Comparison of ENCODE assay signal across 8 mouse cellular contexts in genomic region chrX:103819253-103819652, GRCm38 (mm10). TPM values are rescaled to one million over a fixed set of nuclear protein-coding genes. Genes with fewer than 3 reads are reported as not detected.
DNase-seq lines count a peak whose midpoint lies in the region; ATAC-seq and TF ChIP-seq lines count a peak whose summit lies in the region.

No protein-coding gene starts in this region.

- H3K27me3 ChIP-seq in lung, postnatal 0 days (replicated peaks; ENCODE audit: insufficient read depth, low read length): no peaks in the 10 kb centered on the region
- peaks cover 21% of the 10 kb centered on the region for H3K27me3 ChIP-seq in neural tube, embryonic 14.5 days (ENCODE audit: control insufficient read depth, insufficient read depth, low read length)

- TF ChIP-seq CTCF in lung, postnatal 0 days (IDR thresholded peaks at IDR 0.05): peak; percentile 37; the same call in 1 of the 2 replicates

- no peaks in the 10 kb centered on the region for H3K9me3 ChIP-seq in lung, postnatal 0 days (ENCODE audit: low read length)
- H3K9me3 ChIP-seq in neural tube, embryonic 14.5 days (ENCODE audit: control insufficient read depth, low read length): no peaks in the 10 kb centered on the region

- WGBS in lung, postnatal 0 days: 55% methylated on average over 6 of the region's 6 CpGs
- WGBS in neural tube, embryonic 14.5 days: 55% methylated on average over 6 of the region's 6 CpGs

- no peak for ATAC-seq in CD4-positive, CD25-positive, alpha-beta regulatory T cell, adult 4 months
- ATAC-seq in lung, postnatal 0 days: no peak
- no peak for ATAC-seq in neural tube, embryonic 14.5 days (ENCODE audit: low read depth)
- ATAC-seq in cerebellum, adult (ENCODE audit: insufficient number of reproducible peaks, low FRiP score, low TSS enrichment): no peak

- H3K27ac ChIP-seq in lung, postnatal 0 days (ENCODE audit: low read length): no peak overlapping the region
- no peak overlapping the region for H3K27ac ChIP-seq in neural tube, embryonic 14.5 days (ENCODE audit: low read depth, low read length)

- H3K4me2 ChIP-seq in lung, postnatal 0 days (replicated peaks; ENCODE audit: low read depth, low read length): peak overlapping the region; percentile 75; the same call in 1 of the 2 replicates
- H3K4me2 ChIP-seq in neural tube, embryonic 14.5 days (ENCODE audit: low read depth, low read length): peak overlapping the region; percentile 68

- H3K4me3 ChIP-seq in lung, postnatal 0 days (ENCODE audit: low read depth, low read length): no peak overlapping the region
- H3K4me3 ChIP-seq in neural tube, embryonic 14.5 days (ENCODE audit: low read depth, low read length): no peak overlapping the region

- TF ChIP-seq EP300 in lung, postnatal 0 days (IDR thresholded peaks at IDR 0.05): no peak

- H3K9ac ChIP-seq in lung, postnatal 0 days (replicated peaks; ENCODE audit: low read depth): no peak overlapping the region
- H3K9ac ChIP-seq in neural tube, embryonic 14.5 days (replicated peaks; ENCODE audit: low read depth, low read length): no peak overlapping the region

- no peaks in the 10 kb centered on the region for H3K4me1 ChIP-seq in lung, postnatal 0 days (ENCODE audit: insufficient read depth, low read depth, low read length)
- no peaks in the 10 kb centered on the region for H3K4me1 ChIP-seq in neural tube, embryonic 14.5 days (ENCODE audit: control insufficient read depth, insufficient read depth, low read length)

- no peaks in the 10 kb centered on the region for H3K36me3 ChIP-seq in lung, postnatal 0 days (ENCODE audit: insufficient read depth, low read length)
- H3K36me3 ChIP-seq in neural tube, embryonic 14.5 days (ENCODE audit: control insufficient read depth, insufficient read depth, low read length): no peaks in the 10 kb centered on the region

- DNase-seq in CD4-positive, CD25-positive, alpha-beta regulatory T cell, adult 2 months (ENCODE audit: low read depth, low spot score): peak; percentile 0
- peak; percentile 6 for DNase-seq in lung, postnatal 0 days (ENCODE audit: low spot score)
- DNase-seq in lung, postnatal 36 days: no peak
- DNase-seq in kidney, postnatal 36 days: peak; percentile 25 to 43
- no peak for DNase-seq in urinary bladder, adult 18-20 months (ENCODE audit: low spot score in 2 of 2)

RNA-seq across cellular contexts. Expression of gene Slc16a2, which starts 2.5 kb away (rescaled TPM):
- polyA plus RNA-seq in CD4-positive, CD25-positive, alpha-beta regulatory T cell, adult 4 months (2017; shearing (Covaris generic)): not detected
- polyA plus RNA-seq in lung, postnatal 0 days (2015; fragmentation: Nextera tagmentation; extraction: Ambion mirVana): 20.4 and 21.4 TPM in 2 replicates
- polyA plus RNA-seq in neural tube, embryonic 14.5 days (2014; fragmentation: Nextera tagmentation; extraction: Ambion mirVana): 25.2 and 30.3 TPM in 2 replicates

Comparison
In these comparisons a context has a peak if more than half of its experiments do, and no peak if none do; other contexts are left out.
1. DNase-seq: peak in CD4-positive, CD25-positive, alpha-beta regulatory T cell, adult 2 months (single experiment), lung, postnatal 0 days (single experiment) and kidney, postnatal 36 days (2 of 2); none in lung, postnatal 36 days (single experiment) and urinary bladder, adult 18-20 months (0 of 2).
2. RNA of gene Slc16a2, which starts 2.5 kb away (polyA plus RNA-seq): 25.2 to 30.3 TPM in neural tube, embryonic 14.5 days and 20.4 to 21.4 TPM in lung, postnatal 0 days; not detected in CD4-positive, CD25-positive, alpha-beta regulatory T cell, adult 4 months; every median in the first group is over 10 times any median in the second.